Mouse (Mus musculus): ENCODE measurements at regions not wholly inside any gene's neighbourhood (a gene's known extent, or its start where the extent isn't known, plus 50 kb on each side); places are given as distances from the start of the nearest gene placed in this dataset.

- H3K4me3 ChIP-seq (replicated peaks; ENCODE audit: insufficient read depth, low read depth, low read length), result no peak overlapping the region
- no peak overlapping the region for H3K27ac ChIP-seq (ENCODE audit: insufficient read depth, low read length)
- TF ChIP-seq CTCF (IDR thresholded peaks at IDR 0.05; ENCODE audit: borderline replicate concordance, insufficient read depth, low read depth, low read length) (no peak), POLR2A (IDR thresholded peaks at IDR 0.05; ENCODE audit: borderline replicate concordance, insufficient read depth, low read length) (no peak)
- 58% methylated on average over 1 of the region's 1 CpGs for WGBS
- H3K4me1 ChIP-seq (ENCODE audit: control insufficient read depth, insufficient read depth, low read length), result no peaks in the 10 kb centered on the region
- DNase-seq, result no peak
- no peaks in the 10 kb centered on the region for H3K27me3 ChIP-seq (ENCODE audit: control insufficient read depth, insufficient read depth, low read length)
These were observed 440.7 kb upstream of the Slit2 start for GRCm38 (mm10) chr5:47542248-47542647.

GRCm38 (mm10) chr5:47556717-47557116 lies 426.2 kb upstream of the Slit2 start:
- TF ChIP-seq CTCF (IDR thresholded peaks at IDR 0.05; ENCODE audit: borderline replicate concordance, insufficient read depth, low read depth, low read length), result no peak
- no peak for TF ChIP-seq POLR2A (IDR thresholded peaks at IDR 0.05; ENCODE audit: borderline replicate concordance, insufficient read depth, low read length)
- WGBS, result 61% methylated on average over 1 of the region's 1 CpGs
- no peak for DNase-seq
- Histone ChIP-seq H3K4me3 (replicated peaks; ENCODE audit: insufficient read depth, low read depth, low read length) (no peak overlapping the region), H3K4me1 (ENCODE audit: control insufficient read depth, insufficient read depth, low read length) (no peaks in the 10 kb centered on the region), H3K27ac (ENCODE audit: insufficient read depth, low read length) (no peak overlapping the region), H3K27me3 (ENCODE audit: control insufficient read depth, insufficient read depth, low read length) (no peaks in the 10 kb centered on the region)

GRCm38 (mm10) chr5:47557152-47557800 lies 425.7 kb upstream of the Slit2 start:
- WGBS, result 44% methylated on average over 8 of the region's 8 CpGs

More at GRCm38 (mm10) chr5:47557152-47557800, 425.7 kb upstream of the Slit2 start:
- no peaks in the 10 kb centered on the region for H3K27me3 ChIP-seq (ENCODE audit: control insufficient read depth, insufficient read depth, low read length)
- no peak overlapping the region for H3K27ac ChIP-seq (ENCODE audit: insufficient read depth, low read length)
- DNase-seq, result no peak
- H3K4me1 ChIP-seq (ENCODE audit: control insufficient read depth, insufficient read depth, low read length), result no peaks in the 10 kb centered on the region
- TF ChIP-seq POLR2A (IDR thresholded peaks at IDR 0.05; ENCODE audit: borderline replicate concordance, insufficient read depth, low read length) (no peak), CTCF (IDR thresholded peaks at IDR 0.05; ENCODE audit: borderline replicate concordance, insufficient read depth, low read depth, low read length) (no peak)
- H3K4me3 ChIP-seq (replicated peaks; ENCODE audit: insufficient read depth, low read depth, low read length), result no peak overlapping the region
